Comparison of ENCODE assay signal across 17 mouse cellular contexts in the genomic region with DNA sequence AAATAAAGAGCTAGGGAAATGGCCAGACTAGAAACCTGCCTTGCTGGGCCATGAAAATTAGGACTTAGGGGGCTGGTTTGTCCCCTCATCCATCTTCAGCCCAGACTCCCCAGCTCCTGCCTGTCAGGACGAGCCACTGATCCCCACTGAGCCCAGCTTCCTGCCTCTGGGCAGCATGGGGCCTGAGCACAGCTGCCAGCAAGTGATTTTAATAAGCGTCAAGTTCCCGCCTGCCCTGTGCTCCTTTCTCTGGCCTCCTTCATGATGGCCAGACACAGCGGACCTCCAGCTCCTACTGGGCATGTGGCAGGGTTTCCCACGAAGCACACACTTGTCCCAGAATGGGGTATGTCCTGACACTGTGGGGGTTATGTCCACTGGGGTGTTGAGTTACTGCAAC.
"Had no signal": no experiment of that assay in that cellular context is flagged by ENCODE, and none has a peak within 500 bp of the region (broad histone marks: within the 10 kb centered on the region; RNA-seq: fewer than 3 reads in every experiment).

No protein-coding gene starts in this region.

- H3K4me2 ChIP-seq: liver, embryonic 13.5 days; midbrain, embryonic 12.5 days; neural tube, embryonic 12.5 days; stomach, embryonic 15.5 days had no signal

- H3K9ac ChIP-seq: liver, embryonic 13.5 days; midbrain, embryonic 12.5 days; neural tube, embryonic 12.5 days; stomach, embryonic 15.5 days had no signal

- H3K4me1 ChIP-seq: liver, embryonic 13.5 days; midbrain, embryonic 12.5 days; stomach, embryonic 15.5 days had no signal

- H3K27me3 ChIP-seq: stomach, embryonic 15.5 days had no signal

- H3K27ac ChIP-seq: liver, embryonic 13.5 days; midbrain, embryonic 12.5 days; neural tube, embryonic 12.5 days; stomach, embryonic 15.5 days had no signal

- DNase-seq: kidney, adult 18-20 months; kidney, adult 9 months; kidney, postnatal 14 days; kidney, postnatal 4 days; liver, embryonic 13.5 days; lung, adult 2 months; lung, postnatal 14 days; lung, postnatal 4 days; right cerebral cortex, postnatal 25 days; spleen, adult 18-20 months; thymus, postnatal 36 days had no signal

- H3K4me3 ChIP-seq: liver, embryonic 13.5 days; midbrain, embryonic 12.5 days; myocyte; neural tube, embryonic 12.5 days; stomach, embryonic 15.5 days had no signal

- H3K36me3 ChIP-seq: liver, embryonic 13.5 days; midbrain, embryonic 12.5 days; neural tube, embryonic 12.5 days; stomach, embryonic 15.5 days had no signal

- H3K9me3 ChIP-seq: liver, embryonic 13.5 days; midbrain, embryonic 12.5 days; stomach, embryonic 15.5 days had no signal

- ATAC-seq: intestine, embryonic 16.5 days; midbrain, embryonic 16.5 days had no signal
